Mouse (Mus musculus) midbrain, postnatal 0 days (tissue): ENCODE results near the gene 1700017B05Rik. TPM values are rescaled to one million over a fixed set of nuclear protein-coding genes. Genes with fewer than 3 reads are reported as not detected.

ENCODE experiments used
- ATAC-seq: fragments of 200-750 bp; cut with Nextera tagmentation; 2 replicates; pipeline ENCODE4 v1.8.0; 2017; ENCODE audit warnings: moderate number of reproducible peaks, mild to moderate bottlenecking, moderate TSS enrichment, moderate library complexity; ENCODE audit not compliant: low FRiP score
- DNase-seq: peaks from one replicate; pipeline ENCODE4 v3.0.0-alpha.2; 2015; ENCODE audit warnings: low spot score
- H3K27ac ChIP-seq: fragments of 300-500 bp; sonication (generic); 2 replicates; pipeline ENCODE4 v1.5.1; 2014; ENCODE audit warnings: low read depth, mild to moderate bottlenecking, low read length, mixed read lengths
- H3K27me3 ChIP-seq: fragments of 300-500 bp; sonication (generic); 2 replicates; pipeline ENCODE4 v1.6.1; 2014; ENCODE audit warnings: low read length, control low read depth, mixed read lengths; ENCODE audit not compliant: insufficient read depth
- H3K36me3 ChIP-seq: fragments of 300-500 bp; sonication (generic); 2 replicates; pipeline ENCODE4 v1.6.1; 2014; ENCODE audit warnings: low read length, control low read depth, mixed read lengths; ENCODE audit not compliant: insufficient read depth
- H3K4me1 ChIP-seq: fragments of 300-500 bp; sonication (generic); 2 replicates; pipeline ENCODE4 v1.6.1; 2014; ENCODE audit warnings: mild to moderate bottlenecking, control low read depth, antibody characterized with exemption, low read length, mixed read lengths; ENCODE audit not compliant: insufficient read depth
- H3K4me2 ChIP-seq: fragments of 300-500 bp; sonication (generic); 2 replicates; pipeline ENCODE4 v1.6.1; 2014; ENCODE audit warnings: low read depth, mild to moderate bottlenecking, low read length, mixed read lengths; ENCODE audit not compliant: poor library complexity, severe bottlenecking
- H3K4me3 ChIP-seq: fragments of 300-500 bp; sonication (generic); 2 replicates; pipeline ENCODE4 v1.5.1; 2014; ENCODE audit warnings: low read depth, mild to moderate bottlenecking, low read length, moderate library complexity
- H3K9ac ChIP-seq: fragments of 300-500 bp; sonication (generic); replicated peaks from 2 replicates; pipeline ENCODE4 v1.6.1; 2014; ENCODE audit warnings: mild to moderate bottlenecking, low read length, moderate library complexity, mixed read lengths; ENCODE audit not compliant: poor library complexity, severe bottlenecking
- H3K9me3 ChIP-seq: fragments of 300-500 bp; sonication (generic); 2 replicates; pipeline ENCODE4 v1.6.1; 2016; ENCODE audit warnings: low read length, control low read depth
- CTCF ChIP-seq: IDR thresholded peaks from 2 replicates; pipeline ENCODE4 v1.5.1; 2016; ENCODE audit warnings: antibody characterized with exemption, mild to moderate bottlenecking
- WGBS: fragments of 180-500 bp; shearing (Covaris S2); extraction: QIAGEN DNeasy Blood & Tissue Kit; methylation state at CpG from one replicate; pipeline ENCODE4 v1.1.7; 2014; 5-methylcytosine and 5-hydroxymethylcytosine counted together
- polyA plus RNA-seq: library from polyadenylated mRNA; unstranded; fragments of >200 nt; fragmentation: Nextera tagmentation; extraction: Ambion mirVana; gene quantifications from 2 replicates; pipeline ENCODE4 v1.2.1, GENCODE M21; 2015
- total RNA-seq: library from RNA; depleted of rRNA; stranded (reverse); fragments of >200 nt; gene quantifications from 2 replicates; pipeline ENCODE4 v1.2.3, GENCODE M21; 2014

The 1700017B05Rik gene
- total and polyA plus RNA-seq, 2 experiments from 2014 or later, result 5.0 to 10.9 TPM

- H3K27me3 ChIP-seq, result no peaks in the 10 kb centered on the region
- no peak for ATAC-seq
- H3K27ac ChIP-seq, result no peak overlapping the region
- no peak overlapping the region for H3K9ac ChIP-seq
- H3K4me1 ChIP-seq, result no peaks in the 10 kb centered on the region
- no peaks in the 10 kb centered on the region for H3K36me3 ChIP-seq
- DNase-seq, result no peak
- WGBS, result 84% methylated on average over 2 of the region's 2 CpGs
- H3K4me3 ChIP-seq, result no peak overlapping the region
- H3K9me3 ChIP-seq, result no peaks in the 10 kb centered on the region
- H3K4me2 ChIP-seq, result no peak overlapping the region
- no peak for TF ChIP-seq CTCF
Observed at GRCm38 (mm10) chr9:57238220-57238619, 24.2 kb downstream of the 1700017B05Rik start.

- no peak for TF ChIP-seq CTCF
- ATAC-seq (no peak), DNase-seq (no peak)
- Histone ChIP-seq H3K4me1 (no peaks in the 10 kb centered on the region), H3K9me3 (no peaks in the 10 kb centered on the region), H3K27ac (no peak overlapping the region), H3K36me3 (no peaks in the 10 kb centered on the region), H3K4me3 (no peak overlapping the region), H3K4me2 (no peak overlapping the region), H3K27me3 (no peaks in the 10 kb centered on the region), H3K9ac (no peak overlapping the region)
- 83% methylated on average over 5 of the region's 5 CpGs for WGBS
Observed at GRCm38 (mm10) chr9:57237705-57238104, 24.7 kb downstream of the 1700017B05Rik start.

- no peak for ATAC-seq
- Histone ChIP-seq H3K9ac (no peak within 1 kb of the TSS), H3K27me3 (no peaks in the 10 kb centered on the region), H3K9me3 (no peaks in the 10 kb centered on the region), H3K4me1 (no peaks in the 10 kb centered on the region), H3K36me3 (no peaks in the 10 kb centered on the region), H3K27ac (no peak within 1 kb of the TSS), H3K4me3 (no peak within 1 kb of the TSS), H3K4me2 (no peak within 1 kb of the TSS)
- no peak for DNase-seq
- TF ChIP-seq CTCF, result no peak
- 84% methylated on average over 2 of the region's 2 CpGs for WGBS
Observed at GRCm38 (mm10) chr9:57236256-57236655, 26.2 kb downstream of the 1700017B05Rik start, which contains the start of gene Trcg1. TSS of gene Trcg1 (plus strand) at chr9:57236556.

GRCm38 (mm10) chr9:57233767-57234166 lies 28.6 kb downstream of the 1700017B05Rik start:
- H3K27me3 ChIP-seq, result no peaks in the 10 kb centered on the region
- TF ChIP-seq CTCF, result no peak
- DNase-seq, result no peak
- no peak overlapping the region for H3K4me2 ChIP-seq
- no peak overlapping the region for H3K4me3 ChIP-seq
- WGBS, result 90% methylated on average over 3 of the region's 3 CpGs
- H3K4me1 ChIP-seq, result no peaks in the 10 kb centered on the region
- no peak for ATAC-seq
- H3K9me3 ChIP-seq, result no peaks in the 10 kb centered on the region
- H3K27ac ChIP-seq, result no peak overlapping the region
- no peaks in the 10 kb centered on the region for H3K36me3 ChIP-seq
- no peak overlapping the region for H3K9ac ChIP-seq

GRCm38 (mm10) chr9:57233142-57233541 lies 29.3 kb downstream of the 1700017B05Rik start:
- H3K4me3 ChIP-seq, result no peak overlapping the region
- no peaks in the 10 kb centered on the region for H3K36me3 ChIP-seq
- no peak overlapping the region for H3K4me2 ChIP-seq
- WGBS, result 83% methylated on average over 6 of the region's 6 CpGs
- no peaks in the 10 kb centered on the region for H3K27me3 ChIP-seq
- TF ChIP-seq CTCF, result no peak
- no peaks in the 10 kb centered on the region for H3K4me1 ChIP-seq
- H3K9me3 ChIP-seq, result no peaks in the 10 kb centered on the region
- no peak for ATAC-seq
- H3K9ac ChIP-seq, result no peak overlapping the region
- no peak for DNase-seq
- H3K27ac ChIP-seq, result no peak overlapping the region

- DNase-seq (no peak), ATAC-seq (no peak)
- no peak overlapping the region for H3K4me3 ChIP-seq
- TF ChIP-seq CTCF, result no peak
- no peak overlapping the region for H3K4me2 ChIP-seq
- H3K9ac ChIP-seq, result no peak overlapping the region
- WGBS, result 91% methylated on average over 5 of the region's 5 CpGs
- no peak overlapping the region for H3K27ac ChIP-seq
- no peaks in the 10 kb centered on the region for H3K4me1 ChIP-seq
- no peaks in the 10 kb centered on the region for H3K36me3 ChIP-seq
- no peaks in the 10 kb centered on the region for H3K9me3 ChIP-seq
- no peaks in the 10 kb centered on the region for H3K27me3 ChIP-seq
Observed at GRCm38 (mm10) chr9:57232341-57232940, 30.0 kb downstream of the 1700017B05Rik start.
